Mouse (Mus musculus) frontal cortex, adult (tissue): ENCODE data around the gene Fzd2.
"Not testable (repeated sequence)": the region's sequence is repeated elsewhere in the genome, so short reads cannot be mapped to it uniquely, and the experiment has no call there.

Source experiments
- ATAC-seq: cut with Nextera tagmentation; 2 replicates; pipeline ENCODE4 v1.9.2; 2017; ENCODE audit warnings: mild to moderate bottlenecking, moderate library complexity, mixed read lengths; ENCODE audit not compliant: low TSS enrichment

Gene Fzd2

GRCm38 (mm10) chr11:102581281-102582015 lies 22.7 kb upstream of the Fzd2 start:
- no peak for ATAC-seq

GRCm38 (mm10) chr11:102582016-102582610 lies 22.1 kb upstream of the Fzd2 start:
- no peak for ATAC-seq

- no peak for ATAC-seq
Observed at GRCm38 (mm10) chr11:102582736-102583135, 21.5 kb upstream of the Fzd2 start.

- ATAC-seq: no peak
Observed at GRCm38 (mm10) chr11:102586445-102587130, 17.6 kb upstream of the Fzd2 start.

GRCm38 (mm10) chr11:102587554-102587953 lies 16.6 kb upstream of the Fzd2 start:
- no peak for ATAC-seq

- no peak for ATAC-seq
Observed at GRCm38 (mm10) chr11:102595341-102595820, 8.8 kb upstream of the Fzd2 start.

GRCm38 (mm10) chr11:102599912-102600311 lies 4.3 kb upstream of the Fzd2 start:
- ATAC-seq: no peak

- ATAC-seq: no peak
Observed at GRCm38 (mm10) chr11:102602816-102603495, 1.2 kb upstream of the Fzd2 start.

GRCm38 (mm10) chr11:102603496-102603850 lies 723 bp upstream of the Fzd2 start:
- ATAC-seq: no peak

GRCm38 (mm10) chr11:102604777-102605552 lies 769 bp downstream of the Fzd2 start:
- peak; percentile 34; the same call in 1 of the 2 replicates for ATAC-seq

- ATAC-seq: no peak
Observed at GRCm38 (mm10) chr11:102605553-102606416, 1.6 kb downstream of the Fzd2 start.

GRCm38 (mm10) chr11:102606751-102607171 lies 2.6 kb downstream of the Fzd2 start:
- ATAC-seq: no peak

- not testable (repeated sequence) for ATAC-seq
Observed at GRCm38 (mm10) chr11:102607201-102607600, 3.0 kb downstream of the Fzd2 start.

- ATAC-seq: no peak
Observed at GRCm38 (mm10) chr11:102607686-102608548, 3.7 kb downstream of the Fzd2 start.

- ATAC-seq: no peak
Observed at GRCm38 (mm10) chr11:102608691-102609090, 4.5 kb downstream of the Fzd2 start.

GRCm38 (mm10) chr11:102609483-102609882 lies 5.3 kb downstream of the Fzd2 start:
- ATAC-seq: no peak

- ATAC-seq: no peak
Observed at GRCm38 (mm10) chr11:102610260-102610659, 6.1 kb downstream of the Fzd2 start.

- no peak for ATAC-seq
Observed at GRCm38 (mm10) chr11:102610675-102611316, 6.6 kb downstream of the Fzd2 start.

- no peak for ATAC-seq
Observed at GRCm38 (mm10) chr11:102611317-102611705, 7.1 kb downstream of the Fzd2 start.
